9 mouse cellular contexts compared by ENCODE assay signal in genomic region chr10:116986264-116987082, GRCm38 (mm10). TPM values are rescaled to one million over a fixed set of nuclear protein-coding genes. Genes with fewer than 3 reads are reported as not detected.
A peak's percentile ranks its signal among the peaks of the same experiment; 100 is the strongest.
DNase-seq lines count a peak whose midpoint lies in the region; ATAC-seq and TF ChIP-seq lines count a peak whose summit lies in the region.
"Had no signal": no experiment of that assay in that cellular context is flagged by ENCODE, and none has a peak within 500 bp of the region (broad histone marks: within the 10 kb centered on the region; RNA-seq: fewer than 3 reads in every experiment).

Gene Best3, plus strand, starts transcription at chr10:116986314.

- peak within 1 kb of the TSS; percentile 7; the same call in 1 of the 2 replicates for H3K4me2 ChIP-seq in midbrain, embryonic 11.5 days

- intact Hi-C loops in heart, postnatal 25 days (cut with DNase I), result no loop called here
- intact Hi-C loops in gastrocnemius, postnatal 36 days (cut with DNase I), result no loop called here

- H3K9me3 ChIP-seq in heart, embryonic 10.5 days, result no peaks in the 10 kb centered on the region
- no peaks in the 10 kb centered on the region for H3K9me3 ChIP-seq in midbrain, embryonic 11.5 days (ENCODE audit: control insufficient read depth, low read length)

- DNase-seq in heart, embryonic 10.5 days (ENCODE audit: low spot score), result no peak
- no peak for DNase-seq in heart, postnatal 25 days (ENCODE audit: low spot score)
- peak; percentile 55 for DNase-seq in brain, embryonic 14.5 days (ENCODE audit: low read depth)
- no peak for DNase-seq in gastrocnemius, postnatal 36 days
- DNase-seq in midbrain, embryonic 11.5 days (ENCODE audit: low spot score, missing footprints), result peak; percentile 84
- DNase-seq in spleen, postnatal 14 days (ENCODE audit: low spot score in 2 of 2), result no peak
- no peak for DNase-seq in ovary, postnatal 14 days (ENCODE audit: low spot score)
- DNase-seq in layer of hippocampus, adult 8-10 months (ENCODE audit: low spot score in 2 of 2), result no peak

- peak within 1 kb of the TSS; percentile 48; the same call in 1 of the 2 replicates for H3K27ac ChIP-seq in heart, embryonic 10.5 days
- H3K27ac ChIP-seq in midbrain, embryonic 11.5 days (ENCODE audit: low read depth, low read length), result 0 out of 2 replicates have a peak within 1 kb of the TSS, but pooled peaks have one; percentile 9
- H3K27ac ChIP-seq: liver, embryonic 14.5 days had no signal

- no peaks in the 10 kb centered on the region for H3K27me3 ChIP-seq in heart, embryonic 10.5 days (ENCODE audit: insufficient read depth, poor library complexity, severe bottlenecking)
- no peaks in the 10 kb centered on the region for H3K27me3 ChIP-seq in midbrain, embryonic 11.5 days (ENCODE audit: control insufficient read depth, insufficient read depth, low read length)

- peak; percentile 33; the same call in 1 of the 2 replicates for ATAC-seq in midbrain, embryonic 11.5 days (ENCODE audit: low FRiP score)

- peaks cover 16% of the 10 kb centered on the region for H3K4me1 ChIP-seq in heart, embryonic 10.5 days
- H3K4me1 ChIP-seq in midbrain, embryonic 11.5 days (ENCODE audit: control insufficient read depth, insufficient read depth, low read length), result peaks cover 14% of the 10 kb centered on the region; the same call in 1 of the 2 replicates

- no peak for TF ChIP-seq POLR2A in brain, embryonic 14.5 days (IDR thresholded peaks at IDR 0.05; ENCODE audit: borderline replicate concordance, extremely low read depth, insufficient read depth, insufficient read length, poor library complexity, severe bottlenecking)

- no peak within 1 kb of the TSS for H3K9ac ChIP-seq in midbrain, embryonic 11.5 days (ENCODE audit: low read length)
- H3K9ac ChIP-seq: liver, embryonic 14.5 days had no signal

- TF ChIP-seq CTCF in brain, embryonic 14.5 days (IDR thresholded peaks at IDR 0.05; ENCODE audit: borderline replicate concordance, extremely low read depth, insufficient read depth, insufficient read length), result no peak

- WGBS in heart, embryonic 10.5 days, result 48% methylated on average over 21 of the region's 21 CpGs
- 43% methylated on average over 21 of the region's 21 CpGs for WGBS in midbrain, embryonic 11.5 days

- no peak within 1 kb of the TSS for H3K4me3 ChIP-seq in heart, embryonic 10.5 days
- no peak within 1 kb of the TSS for H3K4me3 ChIP-seq in midbrain, embryonic 11.5 days (ENCODE audit: low read depth, low read length)

- H3K36me3 ChIP-seq in heart, embryonic 10.5 days, result no peaks in the 10 kb centered on the region
- no peaks in the 10 kb centered on the region for H3K36me3 ChIP-seq in midbrain, embryonic 11.5 days (ENCODE audit: control insufficient read depth, insufficient read depth, low read length)

RNA-seq across cellular contexts. Expression of gene Best3, which starts in this region (rescaled TPM):
- 0.18 and 0.20 TPM in 2 replicates for polyA plus RNA-seq in heart, embryonic 10.5 days (2016; fragmentation: Nextera tagmentation; extraction: Ambion mirVana)
- total RNA-seq in heart, postnatal 25 days (2021), result 1 to 10 TPM; 3.2 to 3.4 TPM
- polyA plus RNA-seq in brain, embryonic 14.5 days (2012; rRNA removed), result 0.11 and 0.18 TPM in 2 replicates
- total RNA-seq in gastrocnemius, postnatal 36 days (2021), result 10 to 100 TPM; 20.9 to 24.3 TPM
- 0.12 TPM in 1 of 2 replicates, not detected in the other for polyA plus RNA-seq in midbrain, embryonic 11.5 days (2014; fragmentation: Nextera tagmentation; extraction: Ambion mirVana)
- total RNA-seq in layer of hippocampus, adult 8-10 months (2022), result 1 to 10 TPM; 1.5 to 2.8 (median 2.5) TPM
- polyA plus RNA-seq: liver, embryonic 14.5 days had no signal

Comparison
In these comparisons a context has a peak if more than half of its experiments do, and no peak if none do; other contexts are left out.
1. RNA of gene Best3 (total RNA-seq): 20.9 to 24.3 TPM in gastrocnemius, postnatal 36 days; 3.2 to 3.4 TPM in heart, postnatal 25 days and 1.5 to 2.8 TPM in layer of hippocampus, adult 8-10 months; every median in the first group is over 4 times any median in the second.
2. Peak in DNase-seq in brain, embryonic 14.5 days; RNA of the gene not detected or under 1 TPM.
3. Peak in DNase-seq, ATAC-seq, H3K27ac ChIP-seq and H3K4me2 ChIP-seq in midbrain, embryonic 11.5 days; RNA of the gene not detected or under 1 TPM.